Mouse (Mus musculus) cerebellum, adult (tissue): ENCODE measurements around the gene Tnfsf13.
"Not testable (repeated sequence)": the region's sequence is repeated elsewhere in the genome, so short reads cannot be mapped to it uniquely, and the experiment has no call there.

ENCODE experiments used
- ATAC-seq: cut with Nextera tagmentation; 2 replicates; pipeline ENCODE4 v1.9.2; 2017; ENCODE audit warnings: mild to moderate bottlenecking, moderate library complexity, mixed read lengths; ENCODE audit not compliant: insufficient number of reproducible peaks, low FRiP score, low TSS enrichment

Gene Tnfsf13

DNA sequence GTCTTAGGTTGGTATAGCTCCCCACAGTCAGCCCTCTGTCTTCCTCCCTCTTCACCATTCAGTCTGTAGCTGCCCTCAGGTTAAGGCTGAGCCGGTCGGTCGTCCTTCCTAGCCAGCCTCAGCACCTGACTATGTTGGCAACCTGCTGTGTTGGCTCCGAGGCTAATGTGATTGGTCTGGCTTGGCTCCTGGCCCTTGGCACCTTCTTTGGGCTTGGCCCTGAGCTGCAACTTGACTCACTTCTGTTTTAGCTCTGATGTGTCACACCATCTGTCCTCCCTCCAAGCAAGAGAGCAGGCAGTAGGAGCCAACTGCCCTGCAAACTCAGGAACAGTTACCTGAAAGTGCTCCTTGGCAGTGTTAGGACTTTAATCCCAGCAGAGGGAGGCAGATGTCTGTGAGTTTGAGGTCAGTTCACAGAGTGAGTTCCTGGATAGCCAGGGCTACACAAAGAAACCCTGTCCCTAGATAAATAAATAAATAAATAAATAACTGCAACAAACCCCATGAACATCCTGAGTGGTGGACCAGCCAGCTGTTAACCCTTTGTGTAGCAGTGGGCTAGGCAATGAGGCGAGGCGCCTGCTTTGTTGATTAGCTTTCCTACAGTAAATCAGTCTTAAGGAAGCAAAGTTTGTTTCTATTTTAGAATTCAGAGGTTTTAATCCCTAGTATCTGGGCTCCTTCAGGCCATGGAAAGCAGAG lies 21.3 kb upstream of the Tnfsf13 start:
- peak; percentile 89; the same call in 1 of the 2 replicates for ATAC-seq

DNA sequence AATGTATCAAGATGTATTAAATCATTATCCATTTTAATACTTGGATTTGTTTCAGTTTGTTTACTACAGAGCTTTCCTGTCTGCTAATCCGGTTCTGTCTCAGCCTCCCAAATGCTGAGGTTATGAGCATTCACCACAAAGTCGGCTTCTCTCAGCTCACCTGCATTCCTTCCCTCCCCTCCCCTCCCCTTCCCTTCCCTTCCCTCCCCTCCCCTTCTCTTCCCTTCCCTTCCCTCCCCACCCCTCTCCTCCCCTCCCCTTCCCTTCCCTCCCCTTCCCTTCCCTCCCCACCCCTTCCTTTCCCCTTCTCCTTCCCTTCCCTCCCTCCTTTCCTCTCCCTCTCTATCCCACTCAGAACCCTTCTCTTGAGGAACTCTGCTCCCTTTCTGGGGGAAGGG lies 19.0 kb upstream of the Tnfsf13 start:
- no peak for ATAC-seq

DNA sequence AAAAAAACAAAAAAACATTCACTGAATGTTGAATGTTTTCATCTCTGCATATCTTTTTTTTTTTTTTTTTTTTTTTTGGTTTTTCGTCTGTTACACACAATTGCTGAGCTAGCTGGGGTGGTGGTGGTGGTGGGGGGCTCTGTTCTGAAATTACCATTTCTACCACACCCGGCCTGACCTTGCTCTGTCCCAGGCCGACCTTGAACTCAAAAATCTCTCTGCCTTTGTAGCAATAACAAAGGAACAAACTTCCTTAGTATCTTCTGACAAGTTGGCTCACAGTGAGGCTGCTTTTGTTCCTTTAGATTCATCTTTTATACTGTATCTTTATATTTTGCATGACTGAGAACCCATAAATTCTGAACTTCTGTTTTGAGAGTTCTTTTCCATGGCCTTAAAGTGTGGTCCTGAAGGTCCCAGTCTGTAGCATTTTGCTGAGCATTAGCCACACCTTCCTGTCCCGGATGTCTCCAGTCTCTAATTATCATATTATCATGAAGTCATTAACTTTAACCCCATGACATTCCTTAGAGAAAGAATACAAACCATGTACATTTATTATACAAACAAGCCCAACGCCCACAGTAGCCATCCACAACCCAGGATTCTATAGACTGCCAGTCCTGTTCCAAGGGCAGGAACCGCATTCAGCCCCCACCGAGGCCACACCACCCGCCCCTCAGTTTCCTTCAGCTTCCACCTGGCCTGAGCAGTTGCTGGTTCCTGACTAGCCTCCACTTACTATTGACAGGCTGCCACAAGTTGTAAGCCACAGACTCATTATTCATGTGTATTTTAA lies 18.4 kb upstream of the Tnfsf13 start:
- no peak for ATAC-seq

DNA sequence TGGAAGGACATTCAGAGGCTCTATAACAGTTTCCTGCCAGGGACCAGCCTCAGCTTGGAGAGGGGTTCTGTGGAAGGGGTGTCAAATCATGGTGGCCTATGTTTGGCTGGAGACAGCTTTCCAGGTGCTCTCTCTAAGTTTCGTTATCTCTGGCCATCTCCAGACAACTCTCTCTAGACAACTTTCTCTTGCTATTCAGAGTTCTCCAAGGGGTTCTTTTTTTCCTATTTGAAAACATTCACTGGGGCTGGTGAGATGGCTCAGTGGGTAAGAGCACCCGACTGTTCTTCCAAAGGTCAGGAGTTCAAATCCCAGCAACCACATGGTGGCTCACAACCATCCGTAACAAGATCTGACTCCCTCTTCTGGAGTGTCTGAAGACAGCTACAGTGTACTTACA lies 17.8 kb upstream of the Tnfsf13 start:
- not testable (repeated sequence) for ATAC-seq

DNA sequence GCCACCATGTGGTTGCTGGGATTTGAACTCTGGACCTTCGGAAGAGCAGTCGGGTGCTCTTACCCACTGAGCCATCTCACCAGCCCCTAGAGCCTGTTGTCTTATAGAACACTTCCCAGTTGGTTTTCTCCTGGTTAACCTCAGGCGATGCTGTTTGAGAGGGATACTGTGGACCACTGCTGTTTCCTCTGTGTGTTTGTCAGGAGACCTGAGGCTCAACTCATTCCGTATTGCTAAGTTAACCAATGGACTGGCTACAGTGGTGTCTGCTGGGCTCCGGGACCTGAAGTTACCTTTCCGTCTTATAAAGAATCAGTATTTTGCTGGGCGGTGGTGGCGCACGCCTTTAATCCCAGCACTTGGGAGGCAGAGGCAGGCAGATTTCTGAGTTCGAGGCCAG lies 17.3 kb upstream of the Tnfsf13 start:
- ATAC-seq = not testable (repeated sequence)

DNA sequence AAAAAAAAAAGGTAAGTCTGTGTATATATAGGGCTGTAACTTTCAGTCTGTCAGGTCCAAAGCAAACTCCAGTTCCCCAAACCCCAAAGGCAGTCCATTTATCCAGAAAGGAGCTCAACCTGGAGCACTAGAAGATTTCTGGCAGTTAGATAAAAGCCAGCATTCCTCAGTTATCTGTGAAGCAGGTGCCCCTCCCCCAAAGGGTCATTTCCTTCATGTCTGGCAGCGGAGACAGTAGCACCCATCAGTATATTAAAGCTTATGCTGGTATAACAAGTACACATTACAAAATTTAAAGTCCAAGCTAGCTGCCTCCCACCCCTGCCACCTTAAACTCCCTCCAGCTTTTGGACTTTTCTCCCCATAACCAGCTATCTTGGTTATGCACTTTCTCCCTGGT lies 14.0 kb upstream of the Tnfsf13 start:
- ATAC-seq = no peak

DNA sequence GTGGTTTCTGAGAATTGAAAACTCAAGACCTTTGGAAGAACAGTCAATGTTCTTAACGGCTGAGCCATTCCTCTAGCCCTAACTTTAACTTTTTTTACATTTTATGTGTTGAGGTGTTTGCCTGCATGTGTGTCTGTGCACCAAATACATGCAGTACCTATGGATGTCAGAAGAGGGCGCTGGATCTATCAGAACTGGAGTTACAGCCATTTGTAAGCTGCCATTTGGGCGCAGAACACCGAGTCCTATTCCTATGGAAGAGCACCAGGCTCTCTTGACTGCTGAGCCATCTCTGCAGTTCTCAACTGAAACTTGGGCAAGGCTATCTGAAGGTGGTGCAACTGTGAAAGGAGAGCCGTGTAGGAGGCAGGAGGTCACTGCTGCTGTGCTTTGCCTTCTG lies 13.0 kb upstream of the Tnfsf13 start:
- ATAC-seq = no peak

DNA sequence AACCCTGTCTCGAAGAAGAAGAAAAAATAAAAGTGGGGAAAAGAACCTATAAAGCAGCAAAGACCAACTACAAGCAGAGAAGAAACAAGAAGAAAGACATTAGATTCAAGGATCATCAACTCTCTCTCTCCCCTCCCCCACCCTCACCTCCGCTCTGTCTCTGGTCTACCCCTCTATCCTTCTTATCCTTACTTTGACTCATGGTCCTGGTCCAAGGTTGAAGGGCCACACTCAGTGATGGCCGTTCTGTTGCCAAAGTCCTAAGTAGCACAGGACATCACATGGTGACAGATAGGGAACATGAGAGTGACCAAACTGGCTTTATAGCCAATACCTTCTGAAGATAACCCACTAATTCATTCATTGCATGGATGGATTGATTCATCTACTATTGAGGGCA lies 11.8 kb upstream of the Tnfsf13 start:
- no peak for ATAC-seq

DNA sequence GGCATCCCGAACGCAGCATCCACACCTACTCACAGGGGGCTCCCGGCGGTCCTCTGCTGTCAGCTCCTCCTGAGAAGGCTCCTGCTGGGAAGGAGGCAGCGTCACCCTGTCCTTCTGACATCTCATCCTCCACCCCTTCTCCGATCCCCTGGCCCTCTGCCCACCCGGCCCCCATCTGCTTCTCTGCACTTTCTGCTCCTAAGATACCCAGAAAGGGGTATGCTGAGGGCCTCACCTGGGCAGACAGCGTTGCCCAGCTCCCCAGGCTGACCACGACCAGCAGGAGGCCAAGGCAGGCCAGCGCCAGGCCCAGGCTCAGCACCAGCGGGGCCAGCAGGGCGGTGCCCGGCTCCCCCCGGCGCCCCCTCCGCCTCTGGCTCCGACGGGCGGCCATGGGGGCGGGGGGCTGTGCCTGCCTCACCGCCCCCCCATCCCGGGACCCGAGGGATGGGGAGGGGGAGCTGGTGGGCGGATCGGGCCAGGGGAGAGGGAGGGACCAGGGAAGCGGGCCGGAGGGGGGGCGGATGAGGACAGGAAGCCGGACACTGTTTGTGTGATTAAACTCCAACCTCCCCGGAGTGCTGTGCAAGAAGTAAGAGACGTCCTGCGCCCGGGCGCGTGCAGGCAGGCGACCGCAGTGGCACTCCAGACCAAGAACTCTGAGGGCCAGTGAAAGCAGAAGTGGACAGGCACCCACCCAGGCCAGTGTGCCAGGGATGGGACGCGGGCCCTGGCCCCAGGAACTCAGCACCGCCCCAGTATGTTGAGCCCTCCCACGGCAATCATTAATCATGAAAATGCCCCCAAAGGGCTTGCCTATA lies 10.0 kb upstream of the Tnfsf13 start, which contains the start of the genes Tnfsf12 and Tnfsfm13:
Tnfsf12 (minus strand) TSS at position 489 of the 821 bp plus-strand sequence.
Tnfsfm13 (minus strand) TSS at position 738 of the 821 bp plus-strand sequence.
- peak; percentile 45; the same call in 1 of the 2 replicates for ATAC-seq

DNA sequence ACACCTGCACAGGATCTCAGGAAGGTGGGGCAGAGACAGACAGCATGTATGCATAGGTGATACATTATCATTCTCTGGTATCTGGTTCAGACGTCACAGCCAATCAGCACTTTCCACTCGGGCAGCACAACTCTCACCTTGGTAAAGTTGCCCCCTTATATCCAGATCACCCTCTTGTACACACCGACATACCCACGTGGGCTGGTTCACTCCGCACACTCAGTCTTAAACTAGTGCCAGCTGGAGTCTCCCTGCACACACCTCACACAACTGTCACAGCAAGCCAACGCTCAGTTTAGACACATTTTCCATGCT lies 9.4 kb upstream of the Tnfsf13 start:
- ATAC-seq = no peak

DNA sequence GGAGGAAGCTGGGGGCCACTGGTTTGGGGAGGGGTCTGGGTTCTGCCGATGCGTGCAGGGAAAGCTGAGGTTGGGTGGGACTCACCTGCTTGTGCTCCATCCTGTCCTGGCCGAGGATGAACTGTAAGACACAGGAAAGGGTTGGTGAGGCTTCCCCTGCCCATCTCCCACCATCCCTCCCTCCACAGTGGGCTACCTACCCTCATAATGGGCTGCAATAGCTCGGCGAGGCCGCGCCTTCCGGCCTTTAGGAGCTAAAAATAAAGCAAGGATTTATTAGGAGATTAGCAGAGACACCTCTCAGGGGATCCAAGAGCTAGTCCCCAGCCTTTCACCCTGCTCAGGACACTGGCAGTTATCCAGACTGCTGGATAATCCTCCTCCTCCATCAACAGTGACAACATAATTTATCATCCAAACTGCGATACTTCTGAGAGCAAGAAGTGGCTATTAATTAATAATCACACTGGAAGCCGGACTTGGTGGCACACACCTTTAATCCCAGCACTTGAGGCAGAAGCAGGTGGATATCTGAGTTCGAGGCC lies 7.9 kb upstream of the Tnfsf13 start:
- ATAC-seq = no peak

DNA sequence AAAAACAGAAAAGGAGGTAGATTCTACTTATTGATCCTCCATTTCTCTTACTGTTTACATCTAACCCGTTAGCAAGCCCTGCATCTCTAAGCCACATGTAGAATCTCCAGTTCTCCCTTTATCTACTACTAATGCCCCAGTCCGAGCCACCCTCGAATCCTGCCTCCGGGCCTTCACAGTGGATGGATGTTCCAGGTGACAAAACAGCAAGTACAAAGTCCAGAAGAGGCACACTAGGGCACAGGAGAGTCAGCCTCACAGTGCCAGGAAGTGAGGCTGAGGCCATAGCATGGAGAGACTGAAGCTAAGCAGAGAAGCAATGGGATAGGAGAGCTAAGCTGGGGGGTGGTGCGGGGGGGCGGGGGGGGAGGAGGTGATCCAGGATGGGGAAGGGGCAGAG lies 7.3 kb upstream of the Tnfsf13 start:
- ATAC-seq = no peak

DNA sequence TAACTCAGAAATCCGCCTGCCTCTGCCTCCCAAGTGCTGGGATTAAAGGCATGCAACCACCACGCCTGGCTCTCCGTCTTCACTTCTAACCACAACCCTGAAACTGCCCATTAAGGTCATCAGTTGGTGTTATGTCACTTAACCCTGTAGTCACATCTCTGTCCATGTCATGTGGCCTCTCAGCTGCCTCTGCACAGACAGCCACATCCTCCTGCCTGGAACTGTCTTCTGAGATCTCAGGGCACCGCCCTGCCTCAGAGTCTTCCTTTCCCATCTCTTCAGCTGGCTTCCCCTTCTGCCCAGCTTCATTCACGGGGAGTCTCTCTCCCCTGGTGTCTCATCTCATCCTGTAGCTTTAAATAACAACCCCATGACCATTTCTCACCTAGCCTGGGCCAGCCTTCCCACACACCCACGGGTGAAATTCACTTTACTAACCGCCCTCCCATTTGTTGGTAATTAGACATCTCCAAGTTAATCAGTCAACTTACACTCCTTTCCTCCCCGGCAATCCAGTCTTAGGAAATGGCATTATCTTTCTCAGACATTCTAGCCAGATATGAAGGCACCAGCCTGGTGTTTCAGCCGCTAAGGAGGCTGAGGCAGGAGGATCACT lies 6.7 kb upstream of the Tnfsf13 start:
- no peak for ATAC-seq

DNA sequence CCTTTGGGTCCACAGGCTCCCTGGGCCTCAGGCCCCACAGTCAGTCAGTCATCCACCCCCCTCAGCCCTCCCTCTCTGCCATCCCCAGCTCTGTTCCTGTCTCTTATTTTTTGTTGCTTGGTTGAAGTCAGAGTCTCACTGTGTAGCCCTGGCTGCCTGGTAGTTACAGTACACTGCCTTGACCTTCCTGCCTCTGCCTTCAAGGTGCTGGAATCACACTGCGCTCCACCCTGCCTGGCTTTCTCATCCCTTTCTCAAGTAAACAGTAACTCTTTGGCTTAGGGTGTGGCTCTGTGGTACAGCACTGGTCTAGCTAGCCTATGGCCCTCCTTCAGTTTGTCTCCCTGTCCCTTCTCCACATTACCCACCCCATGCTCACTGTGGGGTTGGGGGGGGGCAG lies 4.3 kb upstream of the Tnfsf13 start:
- ATAC-seq = no peak

DNA sequence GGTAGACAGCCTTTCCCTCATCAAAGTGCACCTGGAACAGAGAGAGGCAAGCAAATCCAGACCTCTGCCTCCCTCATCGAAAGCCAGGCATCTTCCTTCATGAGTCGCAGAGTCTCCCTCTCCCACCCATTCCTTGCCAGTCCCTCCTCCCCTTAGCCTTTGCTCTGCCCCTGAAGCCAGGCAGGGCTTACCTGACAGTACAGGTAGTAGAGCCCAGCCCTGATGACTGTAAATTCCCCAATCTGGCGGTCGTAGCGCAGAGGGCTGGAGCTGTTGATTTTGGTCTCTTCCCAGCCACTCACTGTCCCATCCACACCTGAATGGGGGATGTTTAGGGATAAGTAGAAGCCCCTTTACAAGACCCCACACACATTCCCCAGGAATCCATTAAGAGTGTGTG lies 1.5 kb upstream of the Tnfsf13 start:
- no peak for ATAC-seq

DNA sequence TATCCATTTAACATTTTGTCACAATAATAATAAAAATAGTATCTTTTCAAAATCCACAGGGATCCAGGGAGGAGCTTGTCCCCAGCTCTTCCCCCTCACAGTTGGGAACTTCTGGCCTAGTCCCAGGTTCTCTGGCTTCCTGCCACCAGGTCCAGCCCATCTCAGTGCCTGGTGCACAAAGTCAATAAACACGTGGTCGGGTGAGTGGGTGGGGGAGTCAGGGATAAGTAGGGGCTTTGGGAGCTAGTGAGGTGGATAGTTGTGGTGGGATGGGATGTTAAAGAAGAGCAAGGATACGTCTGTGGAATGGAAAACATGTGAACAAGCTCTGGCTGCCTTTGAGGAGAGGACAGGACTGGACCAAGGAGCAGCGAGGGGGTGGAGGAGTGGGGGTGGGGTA lies 793 bp upstream of the Tnfsf13 start:
- no peak for ATAC-seq

DNA sequence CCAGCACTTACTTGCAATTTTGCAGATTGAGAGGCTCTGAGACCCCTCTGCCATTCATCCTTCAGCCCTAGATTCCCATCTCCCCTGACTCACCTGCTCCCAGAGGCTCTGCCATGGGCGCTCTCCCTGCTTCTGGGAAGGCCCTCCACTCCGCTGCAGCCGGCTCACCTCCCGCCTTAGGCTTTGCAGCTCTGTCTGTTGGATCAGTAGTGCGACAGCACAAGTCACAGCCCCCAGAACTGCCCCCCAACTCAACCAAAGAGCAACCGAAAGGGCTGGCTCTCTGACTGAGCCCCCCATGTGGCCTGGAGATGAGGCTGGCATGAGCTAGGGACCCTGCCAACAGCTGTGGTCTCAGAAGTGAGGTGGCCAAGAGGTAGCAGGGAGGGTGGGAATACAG lies 648 bp downstream of the Tnfsf13 start:
- no peak for ATAC-seq

DNA sequence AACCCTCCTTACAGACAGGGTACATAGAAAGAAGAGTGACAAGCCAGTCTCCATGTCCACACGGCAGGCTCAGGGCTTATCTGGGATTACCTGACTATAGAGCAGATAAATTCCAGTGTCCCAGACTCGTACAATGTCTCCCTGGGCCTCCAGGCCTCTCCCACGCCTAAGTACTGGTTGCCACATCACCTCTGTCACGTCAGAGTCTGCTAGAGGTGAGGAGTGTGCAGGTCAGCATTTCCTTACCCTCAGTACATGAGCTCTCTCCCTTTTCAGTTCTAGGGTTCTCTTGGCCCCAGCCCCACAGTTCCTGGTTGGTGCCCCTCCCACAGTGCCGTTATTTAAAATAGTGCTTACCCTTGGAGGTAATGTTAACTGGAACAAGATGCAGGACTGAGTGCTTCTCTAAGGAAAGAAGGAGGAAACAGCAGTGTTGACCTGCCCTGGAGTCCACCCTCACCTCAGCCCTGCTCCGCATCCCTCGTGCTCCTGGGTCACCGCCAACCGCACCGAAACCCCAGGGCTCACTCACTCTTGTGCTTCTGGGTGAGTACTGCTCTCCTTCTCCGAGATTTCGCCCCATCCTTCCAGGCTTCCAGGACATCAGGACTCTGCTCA lies 1.3 kb downstream of the Tnfsf13 start:
- no peak for ATAC-seq

DNA sequence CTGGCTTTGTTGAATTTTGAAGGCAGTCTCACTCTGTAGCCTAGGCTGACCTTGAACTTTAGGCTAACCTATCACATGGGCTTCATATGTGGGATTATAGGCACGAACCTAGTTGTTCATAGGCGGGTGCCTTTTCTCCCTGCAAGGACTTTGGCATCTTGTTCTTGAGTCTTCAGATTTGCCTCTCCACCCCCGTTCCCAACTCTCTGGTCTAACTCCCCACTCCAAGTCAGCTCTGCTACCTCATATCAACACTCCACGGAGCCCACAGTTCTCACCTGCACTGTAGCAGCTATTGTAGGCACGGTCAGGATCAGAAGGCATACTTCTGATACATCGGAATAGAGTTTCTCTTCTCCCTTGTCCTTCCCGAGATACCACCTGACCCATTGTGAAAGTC lies 2.0 kb downstream of the Tnfsf13 start:
- no peak for ATAC-seq
